Mouse (Mus musculus) liver, embryonic 15.5 days (tissue): ENCODE measurements at regions not wholly inside any gene's neighbourhood (a gene's known extent, or its start where the extent isn't known, plus 50 kb on each side); places are given as distances from the start of the nearest gene placed in this dataset.

Source experiments
- ATAC-seq: fragments of 200-750 bp; cut with Nextera tagmentation; 2 replicates; pipeline ENCODE4 v1.8.0; 2017; ENCODE audit warnings: moderate number of reproducible peaks, mild to moderate bottlenecking, moderate library complexity; ENCODE audit not compliant: insufficient read depth
- H3K27ac ChIP-seq: fragments of 300-500 bp; sonication (generic); replicated peaks from 2 replicates; pipeline ENCODE4 v1.5.1; 2015; ENCODE audit warnings: mild to moderate bottlenecking, inconsistent platforms
- H3K27me3 ChIP-seq: fragments of 300-500 bp; sonication (generic); 2 replicates; pipeline ENCODE4 v1.6.1; 2015; ENCODE audit warnings: mild to moderate bottlenecking, inconsistent platforms
- H3K36me3 ChIP-seq: fragments of 300-500 bp; sonication (generic); replicated peaks from 2 replicates; pipeline ENCODE4 v1.6.1; 2015; ENCODE audit warnings: moderate library complexity, mild to moderate bottlenecking, inconsistent platforms
- H3K4me1 ChIP-seq: fragments of 300-500 bp; sonication (generic); replicated peaks from 2 replicates; pipeline ENCODE4 v1.6.1; 2015; ENCODE audit warnings: inconsistent platforms
- H3K4me2 ChIP-seq: fragments of 300-500 bp; sonication (generic); 2 replicates; pipeline ENCODE4 v1.6.1; 2015; ENCODE audit warnings: moderate library complexity, mild to moderate bottlenecking, inconsistent platforms
- H3K4me3 ChIP-seq: fragments of 300-500 bp; sonication (generic); replicated peaks from 2 replicates; pipeline ENCODE4 v1.5.1; 2015; ENCODE audit warnings: mild to moderate bottlenecking, inconsistent platforms
- H3K9ac ChIP-seq: fragments of 300-500 bp; sonication (generic); 2 replicates; pipeline ENCODE4 v1.6.1; 2015; ENCODE audit warnings: moderate library complexity, mild to moderate bottlenecking, inconsistent platforms
- H3K9me3 ChIP-seq: fragments of 300-500 bp; sonication (generic); replicated peaks from 2 replicates; pipeline ENCODE4 v1.6.1; 2016; ENCODE audit warnings: inconsistent platforms
- WGBS: fragments of 180-500 bp; shearing (Covaris S2); methylation state at CpG from one replicate; pipeline ENCODE4 v1.1.7; 2015; ENCODE audit warnings: mixed read lengths; ENCODE audit not compliant: insufficient replicate concordance; 5-methylcytosine and 5-hydroxymethylcytosine counted together

DNA sequence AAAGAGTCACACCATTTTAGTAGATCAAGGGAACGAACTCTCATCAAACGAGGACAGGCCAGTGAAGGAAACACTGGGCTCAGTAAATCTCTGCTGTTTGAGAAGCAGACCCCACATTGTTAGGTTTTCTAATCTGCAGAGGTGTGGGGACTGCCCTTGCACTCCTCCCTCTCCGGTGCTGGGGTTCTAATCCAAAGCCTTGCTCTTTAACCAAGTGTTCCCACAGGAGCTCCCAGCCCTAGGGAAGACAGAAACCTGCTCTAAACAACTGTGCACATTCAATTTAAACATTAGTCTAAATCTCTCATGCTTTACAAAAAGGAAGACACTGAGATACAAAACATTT is 108.1 kb upstream of the Acvr2a start:
- H3K36me3 ChIP-seq, result no peaks in the 10 kb centered on the region
- 46% methylated on average over 3 of the region's 3 CpGs for WGBS
- ATAC-seq, result no peak

DNA sequence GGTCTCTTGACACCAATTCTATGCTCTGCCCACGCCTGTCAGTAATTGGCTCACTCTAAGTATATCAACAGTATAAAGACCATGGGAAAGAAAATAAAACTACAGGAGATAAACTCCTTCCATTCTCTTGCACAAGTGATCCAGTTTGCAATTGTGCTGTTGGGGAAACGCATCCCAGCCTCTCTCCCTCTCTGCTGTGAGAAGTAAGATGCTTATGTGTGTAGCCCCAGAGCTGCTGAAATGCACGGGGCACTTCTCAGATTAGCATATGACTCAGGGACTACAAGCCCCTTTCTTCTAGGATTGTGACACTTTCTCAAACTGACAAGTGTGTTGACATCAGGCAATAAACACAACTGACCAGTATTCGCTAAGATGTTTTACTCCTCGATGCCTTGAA is 107.7 kb upstream of the Acvr2a start:
- Histone ChIP-seq H3K9me3 (no peaks in the 10 kb centered on the region), H3K4me1 (no peaks in the 10 kb centered on the region), H3K9ac (no peak overlapping the region), H3K36me3 (no peaks in the 10 kb centered on the region), H3K4me3 (no peak overlapping the region), H3K4me2 (no peak overlapping the region), H3K27ac (no peak overlapping the region), H3K27me3 (no peaks in the 10 kb centered on the region)
- 35% methylated on average over 5 of the region's 5 CpGs for WGBS
- ATAC-seq, result no peak

More for the DNA sequence above, 108.1 kb upstream of the Acvr2a start:
- H3K4me3 ChIP-seq, result no peak overlapping the region
- no peaks in the 10 kb centered on the region for H3K9me3 ChIP-seq
- no peak overlapping the region for H3K9ac ChIP-seq
- no peaks in the 10 kb centered on the region for H3K4me1 ChIP-seq
- H3K4me2 ChIP-seq, result no peak overlapping the region
- H3K27ac ChIP-seq, result no peak overlapping the region
- H3K27me3 ChIP-seq, result no peaks in the 10 kb centered on the region

DNA sequence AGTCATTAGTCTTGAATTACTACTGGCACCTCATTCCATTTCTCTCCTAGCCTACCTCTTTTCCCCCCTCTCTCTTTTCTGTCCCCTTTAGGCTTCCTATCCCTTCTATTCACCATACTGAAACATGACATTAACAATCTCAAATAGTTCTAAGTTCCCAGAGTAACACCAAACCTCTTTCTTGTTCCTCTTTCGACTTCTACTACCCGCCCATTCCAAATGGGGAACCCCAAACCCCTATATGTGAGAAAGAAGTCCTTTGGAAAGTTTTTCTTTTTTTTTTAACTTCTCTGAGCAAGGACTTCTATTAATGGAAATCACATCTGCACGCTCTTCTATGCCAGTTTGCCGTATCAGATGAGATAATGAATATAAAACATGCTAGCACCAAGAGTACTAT is 97.7 kb upstream of the Acvr2a start:
- no peaks in the 10 kb centered on the region for H3K9me3 ChIP-seq
- 65% methylated on average over 4 of the region's 4 CpGs for WGBS
- no peak overlapping the region for H3K9ac ChIP-seq
- H3K4me1 ChIP-seq, result no peaks in the 10 kb centered on the region
- H3K27me3 ChIP-seq, result no peaks in the 10 kb centered on the region
- H3K4me3 ChIP-seq, result no peak overlapping the region
- no peak overlapping the region for H3K4me2 ChIP-seq
- H3K36me3 ChIP-seq, result no peaks in the 10 kb centered on the region
- H3K27ac ChIP-seq, result no peak overlapping the region
- ATAC-seq, result no peak

DNA sequence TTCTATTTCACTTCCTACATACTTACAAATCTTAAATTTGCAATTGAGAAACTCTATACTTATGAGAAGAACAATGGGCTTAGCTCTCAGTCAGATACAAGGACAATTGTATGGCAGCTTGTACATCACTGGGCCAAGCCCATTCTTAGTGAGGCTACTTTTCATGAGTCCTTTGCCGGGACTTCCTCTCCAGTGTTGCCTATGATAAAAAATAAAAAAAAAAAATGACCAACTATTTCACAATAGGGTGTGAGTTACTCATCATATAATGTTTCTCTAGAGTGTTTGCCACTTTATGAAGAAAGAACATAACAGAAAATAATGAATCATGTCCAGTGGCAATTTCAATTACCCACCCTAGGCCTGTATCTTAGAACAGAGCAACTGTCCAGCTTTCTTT is 96.1 kb upstream of the Acvr2a start:
- no peak overlapping the region for H3K27ac ChIP-seq
- 53% methylated on average over 1 of the region's 1 CpGs for WGBS
- no peak overlapping the region for H3K4me3 ChIP-seq
- H3K4me2 ChIP-seq, result no peak overlapping the region
- H3K36me3 ChIP-seq, result no peaks in the 10 kb centered on the region
- H3K9ac ChIP-seq, result no peak overlapping the region
- H3K9me3 ChIP-seq, result no peaks in the 10 kb centered on the region
- ATAC-seq, result no peak
- H3K27me3 ChIP-seq, result no peaks in the 10 kb centered on the region
- H3K4me1 ChIP-seq, result no peaks in the 10 kb centered on the region

DNA sequence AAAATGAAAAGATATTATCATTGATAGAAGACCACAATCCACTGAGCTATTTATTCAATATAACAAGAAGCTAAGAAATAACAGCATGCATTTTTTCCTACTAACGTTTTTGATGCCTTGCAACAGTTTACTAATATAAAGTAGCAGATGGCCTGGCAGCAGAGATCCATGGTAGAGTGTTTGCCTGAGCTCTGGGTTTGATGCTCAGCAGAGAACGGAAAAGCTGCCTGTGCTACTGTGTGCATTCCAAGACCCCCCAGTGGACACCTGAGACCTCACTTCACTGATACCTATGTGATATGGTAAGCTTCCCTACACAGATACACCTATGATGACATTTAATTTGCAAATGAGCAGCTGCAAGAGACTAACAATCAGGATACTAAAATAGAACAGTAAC is 95.6 kb upstream of the Acvr2a start:
- Histone ChIP-seq H3K27me3 (no peaks in the 10 kb centered on the region), H3K27ac (no peak overlapping the region), H3K9me3 (no peaks in the 10 kb centered on the region), H3K36me3 (no peaks in the 10 kb centered on the region), H3K4me2 (no peak overlapping the region), H3K4me1 (no peaks in the 10 kb centered on the region), H3K4me3 (no peak overlapping the region), H3K9ac (no peak overlapping the region)
- 57% methylated on average over 2 of the region's 2 CpGs for WGBS
- no peak for ATAC-seq

DNA sequence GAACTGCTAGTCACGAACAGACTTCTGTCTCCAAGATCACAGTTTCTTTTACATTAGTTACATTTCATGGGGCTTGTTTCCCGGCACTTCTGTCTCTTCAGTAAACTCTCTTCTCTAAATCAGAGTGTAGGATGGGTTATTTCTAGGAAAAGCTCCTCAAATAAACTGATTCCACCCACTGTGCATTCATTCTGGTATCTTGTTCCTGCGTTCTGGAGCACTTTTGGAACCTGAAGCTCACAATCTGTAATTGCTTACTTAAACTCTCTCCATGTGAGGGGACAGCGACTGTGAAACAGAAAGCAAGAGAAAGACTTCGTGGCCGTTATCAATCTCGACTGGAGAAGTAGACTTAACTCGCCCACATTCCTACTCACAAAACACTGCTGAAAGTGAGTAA is 83.1 kb upstream of the Acvr2a start:
- WGBS, result 56% methylated on average over 8 of the region's 8 CpGs
- H3K9me3 ChIP-seq, result no peaks in the 10 kb centered on the region

DNA sequence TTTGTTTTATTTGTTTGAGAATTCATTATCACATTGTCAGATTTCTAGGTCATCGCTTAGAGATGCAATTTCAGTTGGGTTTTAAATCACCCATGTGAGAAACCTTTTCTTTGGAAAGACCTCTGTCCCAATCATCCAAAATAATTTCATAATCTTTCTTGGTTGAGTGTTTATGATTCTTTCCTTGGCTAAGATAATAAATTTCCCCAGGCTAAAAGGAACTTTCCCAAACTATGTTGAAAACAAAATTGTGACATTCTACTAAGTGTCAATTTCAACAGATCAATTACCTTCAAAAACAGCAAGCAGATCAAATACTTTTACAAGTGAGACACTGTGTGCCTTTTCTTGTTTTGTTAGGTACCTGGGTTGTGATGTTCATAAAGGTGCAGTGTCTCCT is 80.0 kb upstream of the Acvr2a start:
- H3K4me3 ChIP-seq, result no peak overlapping the region
- no peak overlapping the region for H3K9ac ChIP-seq
- no peak overlapping the region for H3K27ac ChIP-seq
- 59% methylated on average over 1 of the region's 1 CpGs for WGBS
- no peaks in the 10 kb centered on the region for H3K27me3 ChIP-seq
- ATAC-seq, result no peak
- no peak overlapping the region for H3K4me2 ChIP-seq
- no peaks in the 10 kb centered on the region for H3K4me1 ChIP-seq
- H3K9me3 ChIP-seq, result no peaks in the 10 kb centered on the region
- H3K36me3 ChIP-seq, result no peaks in the 10 kb centered on the region

More for the DNA sequence above, 83.1 kb upstream of the Acvr2a start:
- ATAC-seq, result no peak
- H3K9ac ChIP-seq, result no peak overlapping the region
- no peak overlapping the region for H3K4me2 ChIP-seq
- no peak overlapping the region for H3K4me3 ChIP-seq
- H3K27me3 ChIP-seq, result no peaks in the 10 kb centered on the region
- H3K27ac ChIP-seq, result no peak overlapping the region
- no peaks in the 10 kb centered on the region for H3K4me1 ChIP-seq
- H3K36me3 ChIP-seq, result no peaks in the 10 kb centered on the region

DNA sequence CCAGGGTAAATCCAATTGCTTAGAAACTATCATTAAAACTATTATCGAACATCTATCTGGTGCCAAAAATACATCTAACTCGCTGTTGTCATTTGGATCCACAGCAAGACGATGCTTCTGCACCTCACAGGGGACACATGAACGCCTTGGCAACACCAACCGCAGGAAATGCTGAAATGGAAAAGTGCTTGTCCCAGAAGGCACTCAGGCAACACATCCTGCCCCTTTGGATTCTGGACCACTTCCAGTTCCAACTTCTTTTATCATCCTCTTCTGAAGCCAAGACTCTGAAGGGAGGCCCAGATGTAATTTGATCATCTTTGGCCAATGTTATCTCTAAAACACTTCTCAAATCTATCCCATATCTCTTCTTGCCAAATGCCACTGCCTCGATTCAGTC is 79.4 kb upstream of the Acvr2a start:
- Histone ChIP-seq H3K9ac (no peak overlapping the region), H3K4me1 (no peaks in the 10 kb centered on the region), H3K27me3 (no peaks in the 10 kb centered on the region), H3K9me3 (no peaks in the 10 kb centered on the region), H3K27ac (no peak overlapping the region), H3K4me3 (no peak overlapping the region), H3K36me3 (no peaks in the 10 kb centered on the region), H3K4me2 (no peak overlapping the region)
- no peak for ATAC-seq
- WGBS, result 54% methylated on average over 6 of the region's 6 CpGs

DNA sequence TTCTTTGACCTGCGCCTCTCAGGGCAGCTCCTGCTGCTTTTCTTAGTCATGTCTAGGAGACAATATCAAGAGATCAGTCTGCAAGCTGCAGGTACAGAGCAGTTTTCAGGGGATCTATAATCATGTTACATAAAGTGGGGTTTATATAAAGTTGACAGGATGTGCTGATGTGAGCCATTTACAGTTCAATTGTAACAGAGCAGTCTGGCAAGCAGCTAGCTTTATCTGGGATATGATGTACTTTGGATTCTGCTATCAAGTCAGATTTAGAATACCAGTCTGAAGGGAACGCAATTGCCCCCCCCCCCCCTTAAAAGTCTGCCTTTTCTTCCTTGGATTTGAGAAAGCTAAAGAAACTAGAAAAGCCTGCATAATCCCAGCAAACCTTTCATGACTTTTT is 77.6 kb upstream of the Acvr2a start:
- no peaks in the 10 kb centered on the region for H3K27me3 ChIP-seq
- H3K27ac ChIP-seq, result no peak overlapping the region
- H3K4me1 ChIP-seq, result no peaks in the 10 kb centered on the region
- H3K9me3 ChIP-seq, result no peaks in the 10 kb centered on the region
- WGBS, result 65% methylated on average over 2 of the region's 2 CpGs
- no peak overlapping the region for H3K4me3 ChIP-seq
- H3K4me2 ChIP-seq, result no peak overlapping the region
- H3K9ac ChIP-seq, result no peak overlapping the region
- ATAC-seq, result no peak
- no peaks in the 10 kb centered on the region for H3K36me3 ChIP-seq
